Mouse (Mus musculus) monocyte, adult 5-6 weeks (primary cell): ENCODE data around the gene Zcchc2. TPM values are rescaled to one million over a fixed set of nuclear protein-coding genes. Genes with fewer than 3 reads are reported as not detected.

Experiments used
- ATAC-seq: fragments of 153-309, 156-312 bp; replicated peaks from 2 replicates; pipeline ENCODE4 v1.8.0; 2017; ENCODE audit warnings: mild to moderate bottlenecking; ENCODE audit not compliant: low TSS enrichment, insufficient number of reproducible peaks, severe bottlenecking, poor library complexity, low FRiP score
- total RNA-seq: library from RNA; stranded (forward); fragments of 200-1000, 200-491, 200-594 nt; gene quantifications from 3 replicates; pipeline ENCODE4 v1.2.3, GENCODE M21; 2017

Gene Zcchc2
- 40.5 to 52.4 TPM (median 42.4 TPM) in 3 replicates for total RNA-seq

GRCm38 (mm10) chr1:105990138-105990821 lies at the start of gene Zcchc2:
TSS of gene Zcchc2 (plus strand) at chr1:105990406.
- peak; percentile 85 for ATAC-seq

DNA sequence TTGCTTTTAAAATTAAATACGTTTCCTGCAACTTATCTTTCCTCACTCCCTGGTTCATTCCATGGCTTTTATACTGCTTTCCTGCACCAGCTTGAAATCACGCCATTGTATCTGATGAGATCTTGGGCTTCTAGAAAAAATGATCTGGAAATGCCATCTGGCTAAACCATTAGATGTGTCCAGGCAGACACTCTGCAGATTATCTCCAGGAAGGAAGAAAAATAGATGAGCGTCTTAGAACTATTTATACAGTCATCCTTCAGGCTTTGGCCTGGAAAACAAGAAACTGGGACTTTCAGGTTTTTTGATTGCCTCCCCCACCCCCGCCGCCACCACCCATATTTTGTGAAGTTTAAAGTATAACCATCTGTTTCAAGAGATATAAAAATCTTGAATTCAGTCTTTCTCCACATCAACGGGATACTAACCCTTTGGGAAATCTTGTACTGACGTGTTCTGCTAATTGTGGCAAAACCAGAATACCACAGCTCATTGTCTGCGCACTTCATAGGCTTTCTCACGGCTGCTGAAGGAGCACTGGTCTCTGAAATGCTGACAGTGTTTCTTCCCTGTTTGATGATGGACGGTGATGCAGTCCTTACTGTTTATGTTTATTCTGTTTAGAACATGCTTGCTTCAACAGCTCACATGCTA lies 45.2 kb upstream of the Zcchc2 start:
- ATAC-seq, result no peak

DNA sequence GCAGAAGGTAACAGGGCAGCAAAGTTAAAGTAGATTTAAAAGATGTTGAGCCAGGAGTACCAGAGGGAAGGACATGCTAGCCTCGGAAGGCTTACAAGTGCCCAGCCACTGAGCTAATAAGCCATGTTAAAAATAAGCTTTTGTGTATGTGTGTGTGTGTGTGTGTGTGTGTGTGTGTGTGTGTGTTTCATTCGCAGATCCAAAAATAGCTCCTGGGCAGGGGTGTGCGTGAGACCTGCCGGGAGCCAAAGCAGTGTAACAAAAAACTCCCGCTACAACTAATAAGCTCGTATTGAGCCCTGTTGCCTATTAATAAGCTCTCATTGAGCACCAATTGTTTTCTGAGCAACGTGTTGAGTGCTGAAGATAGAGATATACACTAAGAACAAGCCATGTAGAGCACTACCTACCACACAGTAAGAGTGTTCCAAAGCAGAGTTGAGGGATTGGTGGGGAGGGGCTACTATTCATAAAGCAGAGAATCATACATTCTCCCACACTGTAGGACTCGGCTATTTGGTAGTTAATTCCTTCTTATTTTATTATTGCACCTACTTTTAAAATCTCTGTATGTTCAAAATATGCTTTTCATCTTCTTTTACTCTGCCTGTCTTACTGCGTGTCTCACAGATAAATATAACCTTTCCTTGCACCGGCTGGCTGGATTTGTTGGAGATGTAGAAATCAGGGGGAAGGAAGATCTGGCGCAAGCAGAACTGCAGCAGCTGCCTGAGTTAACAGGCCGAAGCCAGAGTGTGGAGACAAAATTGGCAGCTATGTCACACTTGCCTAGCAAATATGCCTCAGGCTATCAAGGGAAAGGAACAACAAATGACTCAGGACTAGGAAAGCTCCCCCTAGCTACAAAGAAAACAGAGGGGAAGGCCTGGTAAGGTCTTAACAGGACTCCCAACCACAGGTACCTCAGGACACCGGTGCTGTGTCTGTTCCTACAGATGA lies 43.3 kb upstream of the Zcchc2 start:
- ATAC-seq, result no peak

DNA sequence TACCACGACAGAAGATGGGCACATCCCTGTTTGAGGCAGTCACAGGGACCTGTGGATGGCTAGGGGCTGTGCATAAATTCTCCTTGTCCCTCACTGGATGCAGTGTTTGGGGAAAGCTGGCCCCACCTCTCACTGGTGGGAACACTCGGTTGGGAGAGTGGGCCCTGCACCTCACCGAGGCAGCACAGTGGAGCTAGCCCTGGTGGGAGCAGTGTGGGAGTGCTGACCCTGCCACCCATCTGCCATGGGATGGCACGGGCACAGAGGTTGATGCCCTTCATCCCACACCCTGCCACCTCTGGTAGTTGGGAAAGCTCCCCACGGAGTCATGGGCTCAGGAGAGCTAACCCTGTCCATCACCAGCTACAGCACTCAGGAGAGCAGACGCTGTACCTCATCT lies 41.9 kb upstream of the Zcchc2 start:
- peak; percentile 5; the same call in 1 of the 2 replicates for ATAC-seq

DNA sequence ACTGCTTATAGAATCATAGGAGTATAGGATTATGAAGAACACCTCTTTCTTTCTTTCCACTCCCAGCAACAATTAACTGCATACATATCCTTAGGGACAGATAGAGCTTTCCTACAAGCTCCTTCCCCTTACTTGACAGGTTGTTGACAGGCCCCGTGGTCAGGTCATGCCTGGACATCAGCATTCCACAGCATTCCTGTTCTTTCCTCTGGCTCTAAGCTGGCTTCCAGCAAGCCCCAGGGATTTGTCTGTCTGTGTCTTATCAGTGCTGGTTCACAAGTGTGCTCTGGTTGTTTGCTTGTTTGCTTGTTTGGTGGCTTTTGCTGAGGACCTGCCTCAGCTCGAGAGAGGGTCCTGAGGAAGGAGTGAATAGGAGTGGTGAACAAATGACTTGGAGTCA lies 36.6 kb upstream of the Zcchc2 start:
- ATAC-seq, result no peak

- ATAC-seq, result no peak
Measured at GRCm38 (mm10) chr1:105954047-105954446, 36.2 kb upstream of the Zcchc2 start.

DNA sequence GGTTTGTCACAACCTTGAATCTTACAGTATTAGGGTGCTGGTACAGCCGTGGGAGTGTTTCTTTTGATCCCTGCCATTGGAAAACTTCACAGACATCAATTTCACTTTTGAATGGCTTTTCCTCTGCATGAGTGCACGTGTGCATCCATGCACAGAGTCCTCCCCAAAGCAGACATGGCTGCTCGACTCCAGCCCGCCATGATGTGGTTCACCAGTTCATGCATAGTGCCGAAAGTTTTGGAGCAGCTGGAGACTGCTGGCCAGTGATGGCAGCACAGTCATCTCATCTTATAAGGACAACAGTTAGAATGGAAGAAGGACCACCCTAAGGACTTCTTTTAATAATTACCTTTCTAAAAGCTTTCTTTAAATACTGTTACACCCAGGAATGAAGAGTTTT lies 34.1 kb upstream of the Zcchc2 start:
- ATAC-seq, result no peak

DNA sequence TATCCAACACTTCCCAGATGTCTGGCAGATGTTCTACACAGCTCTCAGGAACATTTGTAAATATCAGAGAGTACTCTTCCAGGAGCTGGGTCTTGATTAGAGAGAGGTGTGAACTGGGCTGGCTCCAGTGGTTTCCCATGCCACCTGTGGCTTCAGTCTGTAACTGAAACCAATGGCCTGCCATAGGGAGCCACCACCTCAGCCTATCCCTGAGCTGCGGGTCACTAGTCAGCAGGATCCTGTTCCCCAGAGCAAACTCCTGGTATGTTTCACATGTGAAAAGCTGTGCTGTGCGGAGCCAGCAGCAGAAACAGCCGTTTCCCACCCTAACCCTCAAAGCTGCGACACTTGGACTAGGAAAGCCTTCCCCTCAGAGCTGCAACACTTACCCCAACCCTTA lies 28.7 kb upstream of the Zcchc2 start:
- ATAC-seq, result no peak

DNA sequence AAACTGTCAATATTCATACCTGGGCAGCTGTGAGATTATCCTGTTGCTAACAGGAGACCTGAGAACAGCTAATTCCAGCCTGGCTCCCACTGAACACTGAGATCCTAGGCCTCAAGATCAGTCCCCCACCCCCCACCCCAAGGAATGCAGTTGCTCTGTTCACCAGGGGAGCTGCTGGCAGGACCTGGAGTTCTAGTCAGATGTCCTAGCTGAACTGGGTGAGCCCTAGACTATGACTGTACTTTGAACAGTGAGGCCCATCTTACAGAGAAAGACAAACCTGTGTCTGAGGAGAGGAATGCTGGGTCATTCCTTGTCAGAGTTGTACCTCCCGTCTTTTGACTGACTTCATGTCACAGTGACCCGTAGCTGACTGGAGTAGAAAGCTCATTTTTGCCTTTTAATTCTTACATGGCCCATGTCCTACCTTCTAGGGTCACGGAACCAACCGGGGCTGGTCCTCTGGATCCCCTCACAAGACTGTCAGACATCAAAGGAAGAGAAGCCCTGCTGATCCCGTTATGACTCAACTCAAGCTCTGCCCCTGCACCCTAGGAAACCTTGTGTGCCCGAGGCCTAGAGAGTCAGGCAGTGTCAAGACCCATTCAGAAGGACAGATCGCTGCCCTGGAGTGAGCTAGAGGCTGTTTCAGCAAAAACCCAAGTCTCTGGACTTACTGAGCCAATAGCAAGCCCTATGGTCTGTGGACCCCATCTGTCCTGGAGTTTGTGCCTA lies 28.0 kb upstream of the Zcchc2 start:
- ATAC-seq, result no peak

DNA sequence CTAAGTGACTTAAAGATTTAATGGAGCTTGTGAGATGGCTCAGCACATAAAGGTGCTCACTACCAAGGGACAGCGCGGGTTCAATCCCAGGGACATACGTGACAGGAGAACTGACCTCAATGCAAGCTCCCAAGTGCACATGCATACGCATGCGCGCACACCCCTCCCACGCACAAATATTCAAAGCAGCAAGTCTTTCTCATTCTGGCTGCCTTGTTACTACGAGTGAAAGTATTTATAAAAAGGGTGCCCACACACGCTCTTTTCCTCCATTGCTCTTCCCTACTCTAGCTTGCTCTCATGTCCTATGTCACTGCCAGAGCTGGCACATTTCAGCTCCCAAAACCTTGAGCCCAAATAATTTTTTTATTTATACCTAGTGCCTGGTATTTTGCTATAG lies 27.4 kb upstream of the Zcchc2 start:
- ATAC-seq, result no peak

- no peak for ATAC-seq
Measured at GRCm38 (mm10) chr1:105964514-105964913, 25.7 kb upstream of the Zcchc2 start.

GRCm38 (mm10) chr1:105965189-105965588 lies 25.0 kb upstream of the Zcchc2 start:
- peak; percentile 87 for ATAC-seq

GRCm38 (mm10) chr1:105971490-105972170 lies 18.6 kb upstream of the Zcchc2 start:
- peak; percentile 61 for ATAC-seq

- no peak for ATAC-seq
Measured at GRCm38 (mm10) chr1:105974023-105974422, 16.2 kb upstream of the Zcchc2 start.

- no peak for ATAC-seq
Measured at GRCm38 (mm10) chr1:105977446-105978094, 12.6 kb upstream of the Zcchc2 start.

- ATAC-seq, result peak; percentile 79
Measured at GRCm38 (mm10) chr1:105980849-105981610, 9.2 kb upstream of the Zcchc2 start.
